Mouse (Mus musculus) embryonic facial prominence, embryonic 15.5 days (tissue): ENCODE results near the gene Ap3d1. TPM values are rescaled to one million over a fixed set of nuclear protein-coding genes. Genes with fewer than 3 reads are reported as not detected.
A peak's percentile ranks its signal among the peaks of the same experiment; 100 is the strongest.

Experiments used
- ATAC-seq: fragments of 200-750 bp; cut with Nextera tagmentation; 2 replicates; pipeline ENCODE4 v1.8.0; 2017; ENCODE audit warnings: low read depth, moderate TSS enrichment; ENCODE audit not compliant: insufficient number of reproducible peaks, low FRiP score, low TSS enrichment
- H3K27ac ChIP-seq: fragments of 300-500 bp; sonication (generic); replicated peaks from 2 replicates; pipeline ENCODE4 v1.5.1; 2015; ENCODE audit warnings: mild to moderate bottlenecking, inconsistent platforms
- H3K27me3 ChIP-seq: fragments of 300-500 bp; sonication (generic); 2 replicates; pipeline ENCODE4 v1.6.1; 2015; ENCODE audit warnings: inconsistent platforms
- H3K36me3 ChIP-seq: fragments of 300-500 bp; sonication (generic); 2 replicates; pipeline ENCODE4 v1.6.1; 2015; ENCODE audit warnings: mild to moderate bottlenecking, inconsistent platforms
- H3K4me1 ChIP-seq: fragments of 300-500 bp; sonication (generic); 2 replicates; pipeline ENCODE4 v1.6.1; 2015; ENCODE audit warnings: inconsistent platforms
- H3K4me2 ChIP-seq: fragments of 300-500 bp; sonication (generic); replicated peaks from 2 replicates; pipeline ENCODE4 v1.6.1; 2015; ENCODE audit warnings: mild to moderate bottlenecking, inconsistent platforms
- H3K4me3 ChIP-seq: fragments of 300-500 bp; sonication (generic); replicated peaks from 2 replicates; pipeline ENCODE4 v1.5.1; 2015; ENCODE audit warnings: mild to moderate bottlenecking, inconsistent platforms
- H3K9ac ChIP-seq: fragments of 300-500 bp; sonication (generic); 2 replicates; pipeline ENCODE4 v1.6.1; 2015; ENCODE audit warnings: inconsistent platforms
- H3K9me3 ChIP-seq: fragments of 300-500 bp; sonication (generic); replicated peaks from 2 replicates; pipeline ENCODE4 v1.6.1; 2016; ENCODE audit warnings: inconsistent platforms
- WGBS: fragments of 180-500 bp; shearing (Covaris S2); methylation state at CpG from one replicate; pipeline ENCODE4 v1.1.7; 2015; 5-methylcytosine and 5-hydroxymethylcytosine counted together
- polyA plus RNA-seq: library from polyadenylated mRNA; unstranded; fragments of >200 nt; fragmentation: Nextera tagmentation; extraction: Ambion mirVana; gene quantifications from 2 replicates; pipeline ENCODE4 v1.2.1, GENCODE M21; 2015

Ap3d1 gene
- polyA plus RNA-seq = 75.2 and 76.1 TPM in 2 replicates

- Histone ChIP-seq H3K9me3 (no peaks in the 10 kb centered on the region), H3K9ac (peak within 1 kb of the TSS; percentile 99), H3K27me3 (no peaks in the 10 kb centered on the region), H3K4me3 (peak within 1 kb of the TSS; percentile 96), H3K36me3 (peaks cover 1% of the 10 kb centered on the region; the same call in 1 of the 2 replicates), H3K4me2 (peak within 1 kb of the TSS; percentile 67), H3K27ac (peak within 1 kb of the TSS; percentile 81), H3K4me1 (peaks cover 32% of the 10 kb centered on the region)
- under 1% methylated on average over 25 of the region's 25 CpGs for WGBS
- ATAC-seq = peak; percentile 100
These were observed at the start of gene Ap3d1 for GRCm38 (mm10) chr10:80742180-80742978. TSS of gene Ap3d1 (minus strand) at chr10:80742264.

- no peaks in the 10 kb centered on the region for H3K9me3 ChIP-seq
- ATAC-seq = no peak
- no peaks in the 10 kb centered on the region for H3K27me3 ChIP-seq
- H3K4me2 ChIP-seq = no peak overlapping the region
- no peak overlapping the region for H3K4me3 ChIP-seq
- WGBS = 75% methylated on average over 33 of the region's 33 CpGs
- H3K27ac ChIP-seq = 0 out of 2 replicates have a peak overlapping the region, but pooled peaks have one; percentile 17
- H3K4me1 ChIP-seq = peaks cover 10% of the 10 kb centered on the region
- peaks cover 98% of the 10 kb centered on the region for H3K36me3 ChIP-seq
- H3K9ac ChIP-seq = no peak overlapping the region
These were observed 49.6 kb upstream of the Ap3d1 start for GRCm38 (mm10) chr10:80791476-80792174.

- no peak overlapping the region for H3K4me2 ChIP-seq
- no peak overlapping the region for H3K9ac ChIP-seq
- no peak overlapping the region for H3K27ac ChIP-seq
- peaks cover 98% of the 10 kb centered on the region for H3K36me3 ChIP-seq
- peaks cover 3% of the 10 kb centered on the region; the same call in 1 of the 2 replicates for H3K4me1 ChIP-seq
- H3K4me3 ChIP-seq = no peak overlapping the region
- 87% methylated on average over 19 of the region's 19 CpGs for WGBS
- H3K27me3 ChIP-seq = no peaks in the 10 kb centered on the region
- ATAC-seq = no peak
- H3K9me3 ChIP-seq = no peaks in the 10 kb centered on the region
These were observed 48.8 kb upstream of the Ap3d1 start for GRCm38 (mm10) chr10:80790761-80791404.

- peaks cover 98% of the 10 kb centered on the region for H3K36me3 ChIP-seq
- no peaks in the 10 kb centered on the region for H3K9me3 ChIP-seq
- H3K27me3 ChIP-seq = no peaks in the 10 kb centered on the region
- no peak for ATAC-seq
- no peak overlapping the region for H3K4me2 ChIP-seq
- H3K27ac ChIP-seq = no peak overlapping the region
- H3K4me1 ChIP-seq = no peaks in the 10 kb centered on the region
- H3K4me3 ChIP-seq = no peak overlapping the region
- WGBS = 73% methylated on average over 2 of the region's 2 CpGs
- no peak overlapping the region for H3K9ac ChIP-seq
These were observed 45.5 kb upstream of the Ap3d1 start for GRCm38 (mm10) chr10:80787517-80787916.

GRCm38 (mm10) chr10:80785963-80786362 lies 43.9 kb upstream of the Ap3d1 start:
- no peak for ATAC-seq
- Histone ChIP-seq H3K27ac (no peak overlapping the region), H3K4me3 (no peak overlapping the region), H3K4me1 (no peaks in the 10 kb centered on the region), H3K9ac (no peak overlapping the region), H3K9me3 (no peaks in the 10 kb centered on the region), H3K27me3 (no peaks in the 10 kb centered on the region), H3K4me2 (no peak overlapping the region), H3K36me3 (peaks cover 98% of the 10 kb centered on the region)
- 94% methylated on average over 11 of the region's 11 CpGs for WGBS

- H3K36me3 ChIP-seq = peaks cover 97% of the 10 kb centered on the region
- no peak for ATAC-seq
- no peak overlapping the region for H3K4me3 ChIP-seq
- H3K4me1 ChIP-seq = no peaks in the 10 kb centered on the region
- no peaks in the 10 kb centered on the region for H3K27me3 ChIP-seq
- H3K9ac ChIP-seq = no peak overlapping the region
- H3K4me2 ChIP-seq = no peak overlapping the region
- 87% methylated on average over 12 of the region's 12 CpGs for WGBS
- no peaks in the 10 kb centered on the region for H3K9me3 ChIP-seq
- H3K27ac ChIP-seq = no peak overlapping the region
These were observed 42.8 kb upstream of the Ap3d1 start for GRCm38 (mm10) chr10:80784871-80785270.

- Histone ChIP-seq H3K27ac (no peak overlapping the region), H3K9me3 (no peaks in the 10 kb centered on the region), H3K27me3 (no peaks in the 10 kb centered on the region), H3K36me3 (peaks cover 99% of the 10 kb centered on the region), H3K4me3 (no peak overlapping the region), H3K9ac (no peak overlapping the region), H3K4me1 (no peaks in the 10 kb centered on the region), H3K4me2 (no peak overlapping the region)
- no peak for ATAC-seq
- WGBS = 98% methylated on average over 2 of the region's 2 CpGs
These were observed 42.2 kb upstream of the Ap3d1 start for GRCm38 (mm10) chr10:80784302-80784701.

GRCm38 (mm10) chr10:80779565-80779964 lies 37.5 kb upstream of the Ap3d1 start:
- Histone ChIP-seq H3K27ac (no peak overlapping the region), H3K27me3 (no peaks in the 10 kb centered on the region), H3K9ac (no peak overlapping the region), H3K9me3 (no peaks in the 10 kb centered on the region), H3K4me2 (no peak overlapping the region), H3K4me3 (no peak overlapping the region), H3K4me1 (peaks cover 16% of the 10 kb centered on the region), H3K36me3 (peaks cover 97% of the 10 kb centered on the region)
- ATAC-seq = no peak

- no peak for ATAC-seq
- peaks cover 32% of the 10 kb centered on the region for H3K4me1 ChIP-seq
- peaks cover 93% of the 10 kb centered on the region for H3K36me3 ChIP-seq
- H3K27me3 ChIP-seq = no peaks in the 10 kb centered on the region
- no peak overlapping the region for H3K9ac ChIP-seq
- no peak overlapping the region for H3K4me2 ChIP-seq
- H3K4me3 ChIP-seq = no peak overlapping the region
- H3K9me3 ChIP-seq = no peaks in the 10 kb centered on the region
- WGBS = 85% methylated on average over 5 of the region's 5 CpGs
- H3K27ac ChIP-seq = no peak overlapping the region
These were observed 35.1 kb upstream of the Ap3d1 start for GRCm38 (mm10) chr10:80777123-80777522.

- Histone ChIP-seq H3K36me3 (peaks cover 93% of the 10 kb centered on the region), H3K4me3 (no peak overlapping the region), H3K27ac (no peak overlapping the region), H3K27me3 (no peaks in the 10 kb centered on the region), H3K4me2 (no peak overlapping the region), H3K9me3 (no peaks in the 10 kb centered on the region), H3K4me1 (peaks cover 32% of the 10 kb centered on the region), H3K9ac (no peak overlapping the region)
- WGBS = 70% methylated on average over 6 of the region's 6 CpGs
- no peak for ATAC-seq
These were observed 34.4 kb upstream of the Ap3d1 start for GRCm38 (mm10) chr10:80776358-80776869.

GRCm38 (mm10) chr10:80775731-80776130 lies 33.7 kb upstream of the Ap3d1 start:
- no peak overlapping the region for H3K4me3 ChIP-seq
- H3K9ac ChIP-seq = no peak overlapping the region
- no peaks in the 10 kb centered on the region for H3K27me3 ChIP-seq
- H3K36me3 ChIP-seq = peaks cover 93% of the 10 kb centered on the region
- WGBS = 83% methylated on average over 4 of the region's 4 CpGs
- H3K4me2 ChIP-seq = no peak overlapping the region
- no peaks in the 10 kb centered on the region for H3K9me3 ChIP-seq
- ATAC-seq = no peak
- no peak overlapping the region for H3K27ac ChIP-seq
- H3K4me1 ChIP-seq = peaks cover 32% of the 10 kb centered on the region
